Mouse (Mus musculus) forebrain, postnatal 0 days (tissue): ENCODE data around the gene Stn1. TPM values are rescaled to one million over a fixed set of nuclear protein-coding genes. Genes with fewer than 3 reads are reported as not detected.

Experiments used
- ATAC-seq: fragments of 200-750 bp; cut with Nextera tagmentation; 2 replicates; pipeline ENCODE4 v1.8.0; 2017; ENCODE audit warnings: mild to moderate bottlenecking, moderate library complexity
- DNase-seq: peaks from one replicate; pipeline ENCODE4 v3.0.0-alpha.2; 2015
- H3K27ac ChIP-seq: fragments of 300-500 bp; sonication (generic); 2 replicates; pipeline ENCODE4 v1.5.1; 2014; ENCODE audit warnings: low read depth, mild to moderate bottlenecking, antibody characterized with exemption, low read length, moderate library complexity, mixed read lengths
- H3K27me3 ChIP-seq: fragments of 300-500 bp; sonication (generic); 2 replicates; pipeline ENCODE4 v1.6.1; 2014; ENCODE audit warnings: mild to moderate bottlenecking, low read length, mixed read lengths; ENCODE audit not compliant: insufficient read depth
- H3K36me3 ChIP-seq: fragments of 300-500 bp; sonication (generic); 2 replicates; pipeline ENCODE4 v1.6.1; 2014; ENCODE audit warnings: mild to moderate bottlenecking, moderate library complexity; ENCODE audit not compliant: insufficient read depth
- H3K4me1 ChIP-seq: fragments of 300-500 bp; sonication (generic); 2 replicates; pipeline ENCODE4 v1.6.1; 2014; ENCODE audit warnings: antibody characterized with exemption; ENCODE audit not compliant: insufficient read depth
- H3K4me2 ChIP-seq: fragments of 300-500 bp; sonication (generic); 2 replicates; pipeline ENCODE4 v1.6.1; 2014; ENCODE audit warnings: low read depth, mild to moderate bottlenecking, moderate library complexity
- H3K4me3 ChIP-seq: fragments of 300-500 bp; sonication (generic); 2 replicates; pipeline ENCODE4 v1.5.1; 2014; ENCODE audit warnings: low read depth, low read length, mixed read lengths
- H3K9ac ChIP-seq: fragments of 300-500 bp; sonication (generic); 2 replicates; pipeline ENCODE4 v1.6.1; 2014; ENCODE audit warnings: mild to moderate bottlenecking
- H3K9me3 ChIP-seq: fragments of 300-500 bp; sonication (generic); 2 replicates; pipeline ENCODE4 v1.6.1; 2016; ENCODE audit warnings: low read length
- CTCF ChIP-seq: sonication (generic); IDR thresholded peaks from 2 replicates; pipeline ENCODE4 v1.5.1; 2016; ENCODE audit warnings: antibody characterized with exemption, control low read depth, low read depth
- WGBS: fragments of 180-500 bp; shearing (Covaris S2); extraction: QIAGEN DNeasy Blood & Tissue Kit; methylation state at CpG from one replicate; pipeline ENCODE4 v1.1.7; 2014; 5-methylcytosine and 5-hydroxymethylcytosine counted together
- polyA plus RNA-seq: library from polyadenylated mRNA; unstranded; fragments of >200 nt; fragmentation: Nextera tagmentation; extraction: Ambion mirVana; gene quantifications from 2 replicates; pipeline ENCODE4 v1.2.1, GENCODE M21; 2015
- total RNA-seq: library from RNA; depleted of rRNA; stranded (reverse); fragments of >200 nt; gene quantifications from 2 replicates; pipeline ENCODE4 v1.2.3, GENCODE M21; 2014

The Stn1 gene
- total and polyA plus RNA-seq, 2 experiments from 2014 or later = 19.6 to 20.9 TPM

GRCm38 (mm10) chr19:47492422-47492821, 44.9 kb downstream of the Stn1 start:
- H3K4me3 ChIP-seq = no peak overlapping the region
- no peaks in the 10 kb centered on the region for H3K27me3 ChIP-seq
- no peak overlapping the region for H3K27ac ChIP-seq
- H3K4me1 ChIP-seq = peaks cover 10% of the 10 kb centered on the region
- H3K36me3 ChIP-seq = no peaks in the 10 kb centered on the region
- ATAC-seq (no peak), DNase-seq (no peak)
- no peak overlapping the region for H3K4me2 ChIP-seq
- H3K9ac ChIP-seq = no peak overlapping the region
- 18% methylated on average over 6 of the region's 6 CpGs for WGBS
- TF ChIP-seq CTCF = no peak
- H3K9me3 ChIP-seq = no peaks in the 10 kb centered on the region

GRCm38 (mm10) chr19:47491853-47492252, 45.5 kb downstream of the Stn1 start:
- no peak overlapping the region for H3K9ac ChIP-seq
- H3K27ac ChIP-seq = no peak overlapping the region
- no peaks in the 10 kb centered on the region for H3K27me3 ChIP-seq
- TF ChIP-seq CTCF = no peak
- peaks cover 10% of the 10 kb centered on the region for H3K4me1 ChIP-seq
- H3K9me3 ChIP-seq = no peaks in the 10 kb centered on the region
- DNase-seq (no peak), ATAC-seq (no peak)
- no peak overlapping the region for H3K4me3 ChIP-seq
- H3K4me2 ChIP-seq = no peak overlapping the region
- H3K36me3 ChIP-seq = no peaks in the 10 kb centered on the region
- 77% methylated on average over 2 of the region's 2 CpGs for WGBS

- H3K4me2 ChIP-seq = no peak overlapping the region
- H3K9ac ChIP-seq = no peak overlapping the region
- no peak overlapping the region for H3K27ac ChIP-seq
- DNase-seq (no peak), ATAC-seq (no peak)
- no peaks in the 10 kb centered on the region for H3K36me3 ChIP-seq
- TF ChIP-seq CTCF = peak; percentile 20
- WGBS = 94% methylated on average over 3 of the region's 3 CpGs
- H3K27me3 ChIP-seq = no peaks in the 10 kb centered on the region
- no peak overlapping the region for H3K4me3 ChIP-seq
- no peaks in the 10 kb centered on the region for H3K9me3 ChIP-seq
- peaks cover 13% of the 10 kb centered on the region for H3K4me1 ChIP-seq
Measured at GRCm38 (mm10) chr19:47489233-47489632, 48.1 kb downstream of the Stn1 start.

GRCm38 (mm10) chr19:47488250-47488649, 49.1 kb downstream of the Stn1 start:
- H3K27ac ChIP-seq = no peak overlapping the region
- H3K4me2 ChIP-seq = no peak overlapping the region
- TF ChIP-seq CTCF = no peak
- no peak overlapping the region for H3K4me3 ChIP-seq
- 39% methylated on average over 4 of the region's 4 CpGs for WGBS
- no peak for ATAC-seq
- H3K36me3 ChIP-seq = no peaks in the 10 kb centered on the region
- H3K9me3 ChIP-seq = no peaks in the 10 kb centered on the region
- H3K4me1 ChIP-seq = 0 out of 2 replicates have a peak, but pooled peaks cover 5% of the 10 kb centered on the region
- H3K27me3 ChIP-seq = no peaks in the 10 kb centered on the region
- no peak for DNase-seq
- no peak overlapping the region for H3K9ac ChIP-seq

- Histone ChIP-seq H3K4me1 (0 out of 2 replicates have a peak, but pooled peaks cover 4% of the 10 kb centered on the region), H3K4me3 (no peak overlapping the region), H3K9me3 (no peaks in the 10 kb centered on the region), H3K9ac (no peak overlapping the region), H3K4me2 (no peak overlapping the region), H3K36me3 (no peaks in the 10 kb centered on the region), H3K27ac (no peak overlapping the region), H3K27me3 (no peaks in the 10 kb centered on the region)
- 89% methylated on average over 9 of the region's 9 CpGs for WGBS
- DNase-seq (no peak), ATAC-seq (no peak)
- TF ChIP-seq CTCF = no peak
Measured at GRCm38 (mm10) chr19:47487572-47487971, 49.7 kb downstream of the Stn1 start.

- H3K27me3 ChIP-seq = no peaks in the 10 kb centered on the region
- no peak for TF ChIP-seq CTCF
- H3K4me2 ChIP-seq = no peak overlapping the region
- H3K9me3 ChIP-seq = 0 out of 2 replicates have a peak, but pooled peaks cover 3% of the 10 kb centered on the region
- peak overlapping the region; percentile 57 for H3K27ac ChIP-seq
- DNase-seq (no peak), ATAC-seq (peak; percentile 54)
- 0 out of 2 replicates have a peak, but pooled peaks cover 4% of the 10 kb centered on the region for H3K4me1 ChIP-seq
- no peak overlapping the region for H3K4me3 ChIP-seq
- H3K36me3 ChIP-seq = no peaks in the 10 kb centered on the region
- H3K9ac ChIP-seq = no peak overlapping the region
- 41% methylated on average over 9 of the region's 9 CpGs for WGBS
Measured at GRCm38 (mm10) chr19:47485997-47486566, 51.2 kb downstream of the Stn1 start.

GRCm38 (mm10) chr19:47484110-47484509, 53.2 kb downstream of the Stn1 start:
- Histone ChIP-seq H3K4me1 (0 out of 2 replicates have a peak, but pooled peaks cover 4% of the 10 kb centered on the region), H3K4me3 (no peak overlapping the region), H3K36me3 (no peaks in the 10 kb centered on the region), H3K9me3 (0 out of 2 replicates have a peak, but pooled peaks cover 3% of the 10 kb centered on the region), H3K27ac (0 out of 2 replicates have a peak overlapping the region, but pooled peaks have one; percentile 35), H3K27me3 (no peaks in the 10 kb centered on the region), H3K9ac (no peak overlapping the region), H3K4me2 (no peak overlapping the region)
- ATAC-seq (peak; percentile 90), DNase-seq (peak; percentile 66)
- WGBS = 73% methylated on average over 3 of the region's 3 CpGs
- no peak for TF ChIP-seq CTCF
